Mouse (Mus musculus) limb, embryonic 14.5 days (tissue): ENCODE measurements around the gene Tinf2. TPM values are rescaled to one million over a fixed set of nuclear protein-coding genes. Genes with fewer than 3 reads are reported as not detected.

Experiments
- ATAC-seq: fragments of 200-750 bp; cut with Nextera tagmentation; 2 replicates; pipeline ENCODE4 v1.8.0; 2017; ENCODE audit warnings: low read depth, moderate number of reproducible peaks, moderate TSS enrichment; ENCODE audit not compliant: low FRiP score
- DNase-seq: peaks from one replicate; pipeline ENCODE4 v3.0.0-alpha.2; 2015; ENCODE audit warnings: low spot score
- H3K27ac ChIP-seq: fragments of 300-500 bp; sonication (generic); replicated peaks from 2 replicates; pipeline ENCODE4 v1.5.1; 2014; ENCODE audit warnings: low read depth, mild to moderate bottlenecking, low read length, moderate library complexity, mixed read lengths
- H3K27me3 ChIP-seq: fragments of 300-500 bp; sonication (generic); 2 replicates; pipeline ENCODE4 v1.6.1; 2014; ENCODE audit warnings: low read length, mixed read lengths; ENCODE audit not compliant: control insufficient read depth, insufficient read depth
- H3K36me3 ChIP-seq: fragments of 300-500 bp; sonication (generic); 2 replicates; pipeline ENCODE4 v1.6.1; 2014; ENCODE audit warnings: mild to moderate bottlenecking, low read length, moderate library complexity, mixed read lengths; ENCODE audit not compliant: control insufficient read depth, insufficient read depth
- H3K4me1 ChIP-seq: fragments of 300-500 bp; sonication (generic); 2 replicates; pipeline ENCODE4 v1.6.1; 2014; ENCODE audit warnings: antibody characterized with exemption, low read length, mixed read lengths; ENCODE audit not compliant: control insufficient read depth, insufficient read depth
- H3K4me2 ChIP-seq: fragments of 300-500 bp; sonication (generic); replicated peaks from 2 replicates; pipeline ENCODE4 v1.6.1; 2014; ENCODE audit warnings: low read depth, mild to moderate bottlenecking, low read length, moderate library complexity; ENCODE audit not compliant: severe bottlenecking
- H3K4me3 ChIP-seq: fragments of 300-500 bp; sonication (generic); replicated peaks from 2 replicates; pipeline ENCODE4 v1.5.1; 2014; ENCODE audit warnings: low read length
- H3K9ac ChIP-seq: fragments of 300-500 bp; sonication (generic); 2 replicates; pipeline ENCODE4 v1.6.1; 2014; ENCODE audit warnings: mild to moderate bottlenecking, low read depth, low read length, moderate library complexity; ENCODE audit not compliant: severe bottlenecking
- H3K9me3 ChIP-seq: fragments of 300-500 bp; sonication (generic); 2 replicates; pipeline ENCODE4 v1.6.1; 2016; ENCODE audit warnings: low read length; ENCODE audit not compliant: control insufficient read depth
- POLR2A ChIP-seq: fragments of 200-500 bp; IDR thresholded peaks from 2 replicates; pipeline ENCODE4 v1.8.0; 2012; ENCODE audit warnings: inconsistent platforms, mild to moderate bottlenecking, moderate library complexity, borderline replicate concordance; ENCODE audit not compliant: insufficient read depth, insufficient read length; ENCODE audit errors: extremely low read depth
- WGBS: fragments of 180-500 bp; shearing (Covaris S2); extraction: QIAGEN DNeasy Blood & Tissue Kit; methylation state at CpG from one replicate; pipeline ENCODE4 v1.1.7; 2014; 5-methylcytosine and 5-hydroxymethylcytosine counted together
- polyA plus RNA-seq, 2 experiments: library from polyadenylated mRNA; depleted of rRNA in 1 of 2; stranded (reverse) in 1 of 2; unstranded in 1 of 2; fragments of >200 nt; fragmentation: Nextera tagmentation in 1 of 2; extraction: Ambion mirVana in 1 of 2; gene quantifications; 2 replicates each; pipeline versions ENCODE4 v1.2.1 to v1.2.3; 2012 to 2014

Gene Tinf2
- polyA plus RNA-seq, 2 experiments: 34.2 to 38.4 TPM

DNA sequence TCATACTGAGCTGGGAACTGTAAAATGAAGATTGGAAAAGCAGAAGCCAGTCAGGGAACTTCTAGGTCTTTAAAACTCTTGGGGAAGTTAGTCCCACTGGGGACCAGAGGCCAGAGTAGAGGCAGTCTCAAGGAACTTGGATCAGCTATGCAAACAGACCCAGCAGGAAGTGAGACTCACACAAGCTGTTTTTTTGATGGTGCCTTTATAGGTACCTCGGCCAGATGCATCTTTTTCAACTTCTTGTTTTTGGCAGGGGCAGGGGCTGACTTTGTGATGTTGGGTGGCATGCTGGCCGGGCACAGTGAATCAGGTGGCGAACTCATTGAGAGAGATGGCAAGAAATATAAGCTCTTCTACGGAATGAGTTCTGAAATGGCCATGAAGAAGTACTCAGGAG lies 4.0 kb downstream of the Tinf2 start:
- Histone ChIP-seq H3K27me3 (no peaks in the 10 kb centered on the region), H3K4me3 (no peak overlapping the region), H3K9me3 (no peaks in the 10 kb centered on the region), H3K36me3 (peaks cover 58% of the 10 kb centered on the region), H3K4me1 (peaks cover 9% of the 10 kb centered on the region), H3K27ac (no peak overlapping the region), H3K9ac (no peak overlapping the region), H3K4me2 (no peak overlapping the region)
- ATAC-seq (no peak), DNase-seq (no peak)
- WGBS: 80% methylated on average over 4 of the region's 4 CpGs
- TF ChIP-seq POLR2A: no peak

DNA sequence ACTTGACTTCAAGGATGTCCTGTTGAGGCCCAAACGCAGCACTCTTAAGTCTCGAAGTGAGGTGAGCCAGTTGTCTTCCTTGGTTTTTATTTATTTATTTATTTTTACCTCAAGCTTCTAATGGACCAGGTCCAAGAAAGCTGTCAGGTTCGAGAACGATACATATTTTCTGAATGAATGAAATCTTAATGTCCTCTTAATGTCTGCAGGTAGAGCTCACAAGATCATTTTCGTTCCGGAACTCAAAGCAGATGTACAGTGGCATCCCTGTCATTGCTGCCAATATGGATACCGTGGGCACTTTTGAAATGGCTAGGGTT lies 8.9 kb downstream of the Tinf2 start:
- Histone ChIP-seq H3K9me3 (no peaks in the 10 kb centered on the region), H3K9ac (peak overlapping the region; percentile 78), H3K4me3 (peak overlapping the region; percentile 74), H3K36me3 (peaks cover 35% of the 10 kb centered on the region), H3K27ac (peak overlapping the region; percentile 45; the same call in 1 of the 2 replicates), H3K4me1 (peaks cover 10% of the 10 kb centered on the region), H3K27me3 (no peaks in the 10 kb centered on the region), H3K4me2 (peak overlapping the region; percentile 59)
- TF ChIP-seq POLR2A: no peak
- no peak for DNase-seq
- WGBS: 76% methylated on average over 7 of the region's 7 CpGs
- ATAC-seq: no peak

DNA sequence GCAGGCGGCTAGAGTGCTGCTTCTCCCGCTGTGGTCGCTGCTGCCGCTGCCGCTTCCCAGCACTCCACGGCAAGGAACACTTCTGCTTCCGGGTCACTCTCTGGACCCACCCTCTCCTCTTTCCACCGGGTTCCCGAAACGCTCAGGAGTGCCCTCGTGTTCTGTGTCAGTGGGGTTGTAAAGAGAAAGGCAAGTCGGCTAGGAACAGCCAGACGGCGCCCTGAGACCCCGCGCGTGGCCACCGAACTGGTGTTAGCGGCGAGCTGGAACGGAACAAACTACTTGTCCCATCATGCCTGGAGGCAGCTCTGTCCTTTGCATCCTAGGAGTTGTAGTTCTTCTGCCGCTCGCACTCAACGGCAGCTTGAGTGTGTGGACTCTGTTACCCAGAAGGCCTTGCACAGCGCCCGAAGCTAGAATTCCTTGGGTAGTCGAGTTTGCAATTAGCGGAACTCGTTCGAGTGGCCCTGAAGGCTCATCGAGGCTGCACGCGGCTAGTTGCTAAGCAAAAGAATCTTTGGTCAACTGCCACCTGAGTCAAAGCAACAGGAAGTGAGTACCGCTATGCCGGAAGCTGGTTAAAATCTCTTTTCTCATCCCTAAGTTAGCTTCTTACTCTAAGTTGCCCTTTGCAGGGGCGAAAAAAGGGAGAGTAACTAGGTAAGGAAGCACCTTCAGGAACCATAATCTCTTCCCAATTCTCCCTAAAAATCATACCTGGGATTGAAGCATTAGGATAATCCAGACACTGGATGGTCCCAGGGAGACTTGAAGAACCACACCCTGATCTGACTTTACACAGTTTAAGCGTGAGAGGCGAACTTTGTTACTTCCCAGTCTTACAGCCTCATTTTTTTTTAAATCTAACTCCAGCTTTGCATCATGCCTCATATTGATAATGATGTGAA lies 9.5 kb downstream of the Tinf2 start, which contains the start of the genes Gmpr2 and Nedd8:
Gmpr2 (plus strand) TSS at position 109 of the 908 bp plus-strand sequence.
Nedd8 (minus strand) TSS at position 292 of the 908 bp plus-strand sequence.
- H3K36me3 ChIP-seq: peaks cover 29% of the 10 kb centered on the region
- H3K9me3 ChIP-seq: no peaks in the 10 kb centered on the region
- peak; percentile 97 for ATAC-seq
- TF ChIP-seq POLR2A: 0 out of 2 replicates have a peak, but pooled peaks have one; percentile 42
- H3K4me1 ChIP-seq: peaks cover 10% of the 10 kb centered on the region
- H3K9ac ChIP-seq: peak within 1 kb of the TSS; percentile 78
- H3K27ac ChIP-seq: peak within 1 kb of the TSS; percentile 89
- H3K27me3 ChIP-seq: no peaks in the 10 kb centered on the region
- DNase-seq: peak; percentile 95
- WGBS: under 1% methylated on average over 38 of the region's 38 CpGs
- peak within 1 kb of the TSS; percentile 59 for H3K4me2 ChIP-seq
- peak within 1 kb of the TSS; percentile 74 for H3K4me3 ChIP-seq

DNA sequence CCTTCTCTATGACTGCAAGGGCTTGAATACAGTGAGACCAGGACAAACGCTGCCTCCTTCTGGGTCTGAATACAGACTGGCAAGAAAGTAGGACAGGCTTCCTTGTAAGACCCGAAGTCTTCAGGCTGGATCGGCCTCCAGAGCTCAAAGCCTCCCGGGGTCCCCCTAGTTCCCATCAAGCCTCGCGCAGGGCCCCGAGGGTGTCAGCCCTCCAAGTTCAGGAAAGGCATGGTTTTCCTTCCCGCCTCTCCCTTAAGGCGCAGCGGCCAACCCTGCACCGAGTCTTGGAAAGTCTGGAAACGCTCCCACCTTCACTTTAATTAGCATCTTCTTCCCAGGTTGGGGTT lies 10.2 kb downstream of the Tinf2 start:
- ATAC-seq (peak; percentile 32), DNase-seq (no peak)
- no peak for TF ChIP-seq POLR2A
- Histone ChIP-seq H3K27me3 (no peaks in the 10 kb centered on the region), H3K9ac (peak overlapping the region; percentile 78), H3K4me3 (peak overlapping the region; percentile 74), H3K27ac (peak overlapping the region; percentile 89), H3K36me3 (peaks cover 27% of the 10 kb centered on the region), H3K4me2 (peak overlapping the region; percentile 59), H3K4me1 (peaks cover 10% of the 10 kb centered on the region), H3K9me3 (no peaks in the 10 kb centered on the region)
- WGBS: 0% methylated on average over 12 of the region's 12 CpGs

DNA sequence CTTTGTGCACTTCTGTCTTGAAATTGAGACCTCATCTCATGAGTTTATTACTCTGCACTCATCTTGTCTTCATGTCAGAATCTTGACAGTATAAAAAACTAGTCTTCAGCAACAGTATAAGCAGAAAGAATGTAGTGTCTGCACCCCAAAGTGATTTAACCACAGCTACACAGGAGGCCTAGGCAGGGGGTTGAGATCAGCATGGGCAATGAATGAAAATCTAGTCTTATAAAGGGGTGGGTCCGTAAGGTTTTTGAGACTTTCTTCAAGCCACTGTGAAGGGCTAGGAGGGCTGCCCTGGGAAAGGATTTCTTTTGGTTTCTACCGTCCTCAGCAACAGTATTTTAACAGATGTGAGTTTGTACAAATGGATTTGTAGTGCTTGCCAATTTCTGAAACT lies 21.0 kb downstream of the Tinf2 start:
- 25% methylated on average over 2 of the region's 2 CpGs for WGBS
- peaks cover 5% of the 10 kb centered on the region for H3K4me1 ChIP-seq
- no peaks in the 10 kb centered on the region for H3K9me3 ChIP-seq
- peak overlapping the region; percentile 53 for H3K27ac ChIP-seq
- ATAC-seq (no peak; the same call in 1 of the 2 replicates), DNase-seq (no peak)
- peak overlapping the region; percentile 62 for H3K4me3 ChIP-seq
- peaks cover 37% of the 10 kb centered on the region for H3K36me3 ChIP-seq
- H3K9ac ChIP-seq: peak overlapping the region; percentile 68; the same call in 1 of the 2 replicates
- H3K4me2 ChIP-seq: peak overlapping the region; percentile 59
- TF ChIP-seq POLR2A: no peak
- H3K27me3 ChIP-seq: no peaks in the 10 kb centered on the region
